Comparison of ENCODE assay signal across 26 mouse cellular contexts in the genomic region with DNA sequence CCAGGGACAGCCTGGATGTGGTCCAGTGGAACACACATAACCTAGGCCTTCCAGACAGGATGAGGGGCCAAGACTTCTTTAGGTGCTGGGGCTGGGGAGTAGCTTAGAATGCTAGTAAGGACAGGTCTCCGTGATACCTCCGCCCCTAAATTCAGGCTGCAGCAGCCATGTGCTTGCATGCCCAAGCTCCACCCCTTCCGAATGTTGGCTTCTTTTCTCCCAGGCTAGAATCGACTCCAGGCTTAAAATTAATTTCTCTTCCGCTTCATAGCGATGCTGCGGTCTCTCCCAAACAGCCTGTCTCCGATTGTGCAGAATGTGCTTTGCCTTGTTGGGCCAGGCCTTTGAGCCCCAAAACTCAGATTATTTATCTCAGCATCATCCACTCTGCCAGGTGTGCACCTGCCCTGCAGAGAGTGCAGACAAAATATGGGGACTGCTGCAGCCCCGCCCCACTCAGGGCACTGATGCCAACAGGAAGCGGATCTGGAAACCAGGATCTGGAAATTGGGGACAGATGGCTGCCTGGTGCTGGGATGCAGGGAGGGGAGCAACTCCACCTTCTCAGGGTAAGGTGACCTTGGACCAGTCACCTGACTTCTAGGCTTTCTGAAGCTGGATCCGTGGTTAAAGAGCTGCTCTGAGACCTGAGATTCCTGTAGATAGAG.
DNase-seq lines count a peak whose midpoint lies in the region; ATAC-seq lines count a peak whose summit lies in the region.
"Had no signal": no experiment of that assay in that cellular context is flagged by ENCODE, and none has a peak within 500 bp of the region (broad histone marks: within the 10 kb centered on the region; RNA-seq: fewer than 3 reads in every experiment).

No protein-coding gene starts in this region.

- no peaks in the 10 kb centered on the region for H3K9me3 ChIP-seq in intestine, embryonic 16.5 days (ENCODE audit: control insufficient read depth, low read length)
- H3K9me3 ChIP-seq: forebrain, embryonic 10.5 days; forebrain, embryonic 13.5 days; heart, embryonic 12.5 days; heart, embryonic 15.5 days had no signal

- 87% methylated on average over 11 of the region's 11 CpGs for WGBS in intestine, embryonic 16.5 days

- H3K4me2 ChIP-seq in intestine, embryonic 16.5 days (ENCODE audit: low read depth, low read length), result no peak overlapping the region
- H3K4me2 ChIP-seq: forebrain, embryonic 13.5 days; heart, embryonic 12.5 days; heart, embryonic 15.5 days; hindbrain, embryonic 14.5 days had no signal

- no peaks in the 10 kb centered on the region for H3K36me3 ChIP-seq in intestine, embryonic 16.5 days (ENCODE audit: control insufficient read depth, insufficient read depth, low read length)
- H3K36me3 ChIP-seq: forebrain, embryonic 10.5 days; heart, embryonic 12.5 days; heart, embryonic 15.5 days had no signal

- H3K27me3 ChIP-seq in intestine, embryonic 16.5 days (replicated peaks; ENCODE audit: control insufficient read depth, insufficient read depth, low read length), result no peaks in the 10 kb centered on the region
- H3K27me3 ChIP-seq: forebrain, embryonic 13.5 days; heart, embryonic 12.5 days; heart, embryonic 15.5 days had no signal

- DNase-seq in cerebellum, adult 11-12 months, result peak; percentile 20
- peak; percentile 51 to 58 for DNase-seq in cerebellum, postnatal 25 days
- DNase-seq in cerebellum, postnatal 4 days (ENCODE audit: low spot score in 2 of 2), result no peak
- DNase-seq in ES-CJ7 (ENCODE audit: low read depth, low spot score) (peak; percentile 8), ZHBTc4 (ENCODE audit: low read depth, low spot score) (peak; percentile 10)
- DNase-seq in frontal cortex, postnatal 25 days (ENCODE audit: low spot score in 2 of 2), result no peak
- DNase-seq: adrenal gland, postnatal 10 days; adrenal gland, postnatal 36 days; cerebellum, adult 8-10 months; gastrocnemius, adult 2 months; gastrocnemius, postnatal 14 days; heart, adult 18-20 months; heart, postnatal 10 days; heart, postnatal 4 days; kidney, adult 2 months had no signal

- no peaks in the 10 kb centered on the region for H3K4me1 ChIP-seq in intestine, embryonic 16.5 days (ENCODE audit: control insufficient read depth, insufficient read depth, low read length)
- H3K4me1 ChIP-seq: heart, embryonic 12.5 days; heart, embryonic 15.5 days had no signal

- no peak overlapping the region for H3K4me3 ChIP-seq in intestine, embryonic 16.5 days (ENCODE audit: low read length)
- H3K4me3 ChIP-seq: forebrain, embryonic 10.5 days; forebrain, embryonic 13.5 days; gastrocnemius, adult 2 months; heart, embryonic 12.5 days; heart, embryonic 15.5 days had no signal

- ATAC-seq in cerebellum, adult (ENCODE audit: insufficient number of reproducible peaks, low FRiP score, low TSS enrichment), result no peak
- no peak for ATAC-seq in intestine, embryonic 16.5 days
- ATAC-seq: forebrain, embryonic 13.5 days; forebrain, embryonic 16.5 days; hindbrain, postnatal 0 days; inflammation-experienced regulatory T-cells, adult 6 months; intestine, postnatal 0 days had no signal

- H3K27ac ChIP-seq in intestine, embryonic 16.5 days (ENCODE audit: low read length), result no peak overlapping the region
- H3K27ac ChIP-seq: forebrain, embryonic 10.5 days; forebrain, embryonic 13.5 days; gastrocnemius, adult 2 months; heart, embryonic 15.5 days; hindbrain, embryonic 14.5 days; hindbrain, postnatal 0 days had no signal

- no peak overlapping the region for H3K9ac ChIP-seq in intestine, embryonic 16.5 days (ENCODE audit: low read depth, low read length)
- H3K9ac ChIP-seq: forebrain, embryonic 13.5 days; heart, embryonic 12.5 days; heart, embryonic 15.5 days; hindbrain, embryonic 14.5 days had no signal

Comparison
In these comparisons a context has a peak if more than half of its experiments do, and no peak if none do; other contexts are left out.
1. DNase-seq: peak in cerebellum, adult 11-12 months (single experiment), cerebellum, postnatal 25 days (2 of 2), ES-CJ7 (single experiment) and ZHBTc4 (single experiment); none in cerebellum, postnatal 4 days (0 of 2) and frontal cortex, postnatal 25 days (0 of 2).